Mouse (Mus musculus) mouse embryonic stem cell (cell line): Measurements from ENCODE around the gene Rnf126.

Source experiments
- in situ Hi-C, 2 experiments: fragments of 300-500 bp; cut with MboI; formaldehyde crosslinking; loops; 1 replicate in 1 of 2; 3 replicates in 1 of 2; pipeline ENCODE4 v1.14.3; 2019 to 2020; ENCODE audit warnings: low sequenced_read_pairs in 2 of 2, low pct_unique_long_range_greater_than_20kb in 1 of 2, mixed read lengths in 1 of 2; ENCODE audit not compliant: unreplicated experiment in 1 of 2

Rnf126 gene

GRCm38 (mm10) chr10:79793738-79794490 is 27.2 kb upstream of the Rnf126 start:
- in situ Hi-C loops: no loop called here

- in situ Hi-C loops: no loop called here
Observed at GRCm38 (mm10) chr10:79793051-79793737, 26.4 kb upstream of the Rnf126 start, which contains the start of gene Palm. TSS of gene Palm (plus strand) at chr10:79793572.

GRCm38 (mm10) chr10:79792339-79793040 is 25.7 kb upstream of the Rnf126 start:
- in situ Hi-C loops: no loop called here

- in situ Hi-C loops: no loop called here
Observed at GRCm38 (mm10) chr10:79790861-79791260, 24.1 kb upstream of the Rnf126 start, which contains the start of gene Prss57. TSS of gene Prss57 (minus strand) at chr10:79790961.

DNA sequence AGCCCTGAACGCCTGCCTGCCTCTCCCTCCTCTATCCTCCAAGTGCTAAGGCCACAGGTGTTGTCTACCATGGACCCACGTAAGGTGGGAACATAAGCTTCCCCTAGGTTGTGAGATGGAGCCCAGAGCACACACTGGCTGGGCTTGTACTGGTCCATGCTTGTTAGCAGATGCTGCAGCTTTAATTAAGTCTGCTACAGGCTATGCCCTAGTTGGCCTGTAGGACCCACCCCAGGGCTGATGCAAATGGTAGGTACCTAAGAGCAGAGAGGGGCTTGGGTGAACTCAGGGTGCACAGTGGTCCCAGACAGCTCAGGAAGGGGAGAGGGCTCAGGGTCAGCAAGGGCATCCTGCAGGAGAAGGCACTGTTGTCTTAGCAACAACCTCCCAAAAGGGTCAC is 22.8 kb upstream of the Rnf126 start:
- in situ Hi-C loops: no loop called here

DNA sequence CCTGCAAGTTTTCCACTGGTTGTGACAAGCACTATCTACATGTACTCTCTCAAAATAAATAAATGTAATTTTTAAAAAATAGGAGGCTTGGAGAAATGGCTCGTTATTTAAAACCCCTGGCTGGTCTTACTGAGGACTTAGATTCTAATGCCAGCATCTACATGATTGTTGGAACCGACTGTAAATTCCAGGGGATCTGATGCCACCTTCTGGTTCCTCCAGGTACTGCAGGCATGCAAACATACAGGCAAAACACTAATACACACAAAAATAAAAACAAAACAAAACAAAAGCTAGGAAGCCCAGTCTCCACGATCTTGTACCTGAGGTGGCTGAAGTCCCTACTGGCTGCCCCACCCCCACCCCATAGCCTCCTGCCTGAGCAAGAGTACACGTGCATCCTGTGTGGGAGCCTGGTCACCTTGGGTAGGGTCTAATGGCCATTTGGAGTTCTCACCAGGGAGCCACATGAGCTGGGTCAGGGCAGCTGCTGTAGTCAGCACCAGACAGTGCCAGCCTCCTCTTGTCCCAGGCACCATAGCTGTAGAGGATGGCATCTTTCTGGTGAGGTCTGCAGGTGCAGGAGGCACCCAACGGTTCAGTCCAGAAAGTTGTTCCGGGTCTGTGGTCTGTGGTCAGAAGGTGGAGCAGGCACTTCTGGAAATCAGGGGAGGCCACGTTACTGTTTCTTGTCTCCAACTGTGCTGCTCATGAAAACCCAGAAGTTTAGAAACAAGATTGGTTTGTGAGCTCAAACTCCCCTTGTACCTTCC is 21.8 kb upstream of the Rnf126 start:
- in situ Hi-C loops: no loop called here

DNA sequence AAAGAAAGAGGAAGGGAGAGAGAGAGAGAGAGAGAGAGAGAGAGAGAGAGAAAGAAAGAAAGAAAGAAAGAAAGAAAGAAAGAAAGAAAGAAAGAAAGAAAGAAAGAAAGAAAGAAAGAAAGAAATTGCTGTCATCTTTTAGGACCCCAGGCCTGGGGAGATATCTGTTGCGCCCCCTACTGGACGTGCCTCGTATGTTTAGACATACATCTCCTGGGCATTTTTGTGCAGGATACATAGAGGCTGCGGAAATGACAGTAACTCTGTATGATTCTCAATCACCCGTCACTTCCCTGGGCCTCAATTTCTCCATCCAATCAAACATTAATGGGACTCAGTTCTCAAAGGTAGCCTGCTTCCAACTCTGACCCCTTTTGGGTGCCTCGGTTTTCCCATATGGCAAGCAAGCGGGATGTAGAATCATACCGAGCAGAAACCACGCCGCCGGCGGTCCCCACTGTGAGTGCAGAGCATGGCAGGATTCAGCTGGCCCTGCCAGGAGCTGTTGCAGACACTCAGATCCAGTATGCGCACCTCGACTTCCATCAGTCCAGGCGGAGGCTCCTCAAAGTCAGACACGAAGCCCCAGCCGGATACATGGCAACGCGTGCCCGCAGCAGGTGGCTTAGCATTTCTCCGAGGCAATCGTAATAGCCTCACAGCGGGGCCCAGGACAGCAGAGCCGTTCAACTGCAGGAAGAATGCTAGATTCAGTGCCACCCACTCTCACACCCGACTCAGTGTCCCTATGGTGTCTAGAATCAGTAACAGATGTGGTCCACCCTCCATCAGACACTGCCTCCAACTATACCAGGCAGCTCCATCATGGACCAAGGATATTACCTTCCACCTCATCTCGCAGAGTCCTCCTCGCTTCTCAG is 17.4 kb upstream of the Rnf126 start:
- in situ Hi-C loops: no loop called here

- in situ Hi-C loops: no loop called here
Observed at GRCm38 (mm10) chr10:79783050-79783449, 16.3 kb upstream of the Rnf126 start.

DNA sequence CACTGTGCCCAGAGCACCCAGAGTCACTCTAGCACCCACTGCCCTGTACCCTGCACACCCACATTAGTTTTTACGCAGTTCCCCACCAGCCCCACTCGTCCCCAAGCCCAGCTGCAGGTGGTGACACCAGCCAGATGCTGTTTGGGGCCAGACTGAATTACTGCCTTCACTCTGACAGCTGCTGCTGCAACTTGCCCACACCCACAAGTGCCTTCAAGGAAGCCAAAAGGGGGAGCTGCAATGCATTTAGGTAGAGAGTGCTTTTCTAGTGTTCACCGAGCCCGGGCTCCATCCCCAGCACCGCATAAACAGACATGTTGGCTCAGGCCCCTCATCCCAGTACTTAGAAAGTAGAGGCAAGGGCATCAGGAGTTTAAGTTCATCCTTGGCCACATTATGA is 15.2 kb upstream of the Rnf126 start:
- in situ Hi-C loops: no loop called here

DNA sequence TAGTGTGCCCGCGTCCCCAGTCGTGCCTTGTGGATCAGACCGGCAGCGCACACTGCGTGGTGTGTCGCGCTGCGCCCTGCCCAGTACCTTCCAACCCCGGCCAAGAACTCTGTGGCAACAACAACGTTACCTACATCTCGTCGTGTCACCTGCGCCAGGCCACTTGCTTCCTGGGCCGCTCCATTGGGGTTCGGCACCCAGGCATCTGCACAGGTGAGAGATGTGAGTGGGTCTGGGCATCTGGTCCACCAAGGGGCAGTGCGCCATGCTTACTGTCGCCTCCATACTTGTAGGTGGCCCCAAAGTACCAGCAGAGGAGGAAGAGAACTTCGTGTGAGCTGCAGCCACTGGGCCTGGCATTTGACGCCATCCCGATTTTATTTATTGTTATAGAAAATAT is 14.4 kb upstream of the Rnf126 start:
- in situ Hi-C loops: no loop called here

GRCm38 (mm10) chr10:79780664-79781015 is 13.9 kb upstream of the Rnf126 start:
- in situ Hi-C loops: no loop called here

- in situ Hi-C loops: no loop called here
Observed at GRCm38 (mm10) chr10:79779784-79780663, 13.3 kb upstream of the Rnf126 start.

DNA sequence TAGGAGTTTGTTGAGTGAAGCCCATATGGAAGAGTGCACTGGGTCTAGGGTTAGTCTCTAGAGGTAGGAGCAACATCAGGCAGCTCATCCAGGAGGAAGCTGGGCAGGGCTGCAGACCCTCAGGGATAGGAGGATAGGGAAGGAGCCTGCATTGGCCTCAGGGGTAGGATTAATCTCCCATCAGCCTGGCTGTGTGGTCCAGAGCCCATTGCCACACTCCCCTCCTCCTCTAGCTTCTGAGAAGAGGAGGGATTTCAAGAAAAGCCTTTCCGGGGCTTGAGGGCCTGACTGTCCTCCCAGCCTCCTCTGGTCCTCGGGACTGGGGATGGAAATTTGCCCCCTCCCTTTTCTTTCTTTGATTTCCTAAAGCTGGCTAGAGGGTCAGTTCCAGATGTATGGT is 12.4 kb upstream of the Rnf126 start:
- in situ Hi-C loops: no loop called here

GRCm38 (mm10) chr10:79778006-79778405 is 11.3 kb upstream of the Rnf126 start:
- in situ Hi-C loops: no loop called here

- in situ Hi-C loops: no loop called here
Observed at GRCm38 (mm10) chr10:79777103-79777531, 10.4 kb upstream of the Rnf126 start, which contains the start of gene Fstl3. TSS of gene Fstl3 (plus strand) at chr10:79777272.

DNA sequence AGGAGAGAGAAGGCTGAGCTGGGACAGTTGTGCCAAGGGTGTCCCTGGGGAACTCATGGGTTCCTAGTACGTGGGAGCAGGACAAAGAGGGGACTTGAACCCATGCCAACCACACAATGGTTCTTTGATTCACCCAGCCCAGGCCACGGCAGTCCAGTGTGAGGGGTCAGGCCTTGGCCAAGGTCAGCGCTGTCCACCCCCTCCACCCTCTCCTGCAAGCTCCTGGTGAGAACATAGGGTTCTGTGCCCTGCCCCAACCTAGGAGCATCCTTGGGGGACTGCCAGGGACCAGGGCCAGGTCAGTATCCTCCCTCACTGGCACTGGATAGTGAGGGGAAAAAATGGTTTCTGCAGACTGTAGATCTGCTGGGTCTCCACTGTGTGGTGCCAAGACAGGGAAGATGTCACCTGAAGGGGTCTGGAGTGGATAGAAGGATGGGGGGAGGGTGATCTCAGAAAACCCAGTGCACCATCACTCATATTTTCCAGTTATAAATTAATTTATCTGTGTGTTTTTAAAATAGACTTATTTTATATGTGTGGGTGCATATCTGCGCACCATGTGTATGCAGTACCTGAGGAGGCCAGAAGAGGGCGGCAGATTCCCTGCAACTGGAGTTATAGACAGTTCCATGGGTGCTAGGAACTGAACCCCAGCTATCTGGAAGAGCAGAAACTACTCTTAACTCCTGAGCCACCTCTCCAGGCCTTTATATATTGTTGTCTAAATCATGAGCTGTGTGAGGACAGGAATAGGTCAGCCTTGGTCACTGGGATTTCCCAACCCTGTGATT is 7.9 kb upstream of the Rnf126 start:
- in situ Hi-C loops: no loop called here
